Mouse (Mus musculus): ENCODE measurements around the gene Cpox.

Cpox gene

GRCm38 (mm10) chr16:58751314-58751713, 81.2 kb downstream of the Cpox start:
- DNase-seq (ENCODE audit: low spot score in 2 of 2) = no peak

- DNase-seq (ENCODE audit: low spot score in 2 of 2) = no peak
Observed at GRCm38 (mm10) chr16:58756191-58756590, 86.1 kb downstream of the Cpox start.

GRCm38 (mm10) chr16:58763076-58763475, 93.0 kb downstream of the Cpox start, which contains the start of gene Olfr172:
Gene Olfr172 (minus strand): TSS chr16:58763176.
- DNase-seq (ENCODE audit: low spot score in 2 of 2) = no peak

All from right cerebral cortex, adult 2 months (tissue).